Comparison of ENCODE assay signal across 11 mouse cellular contexts in the genomic region with DNA sequence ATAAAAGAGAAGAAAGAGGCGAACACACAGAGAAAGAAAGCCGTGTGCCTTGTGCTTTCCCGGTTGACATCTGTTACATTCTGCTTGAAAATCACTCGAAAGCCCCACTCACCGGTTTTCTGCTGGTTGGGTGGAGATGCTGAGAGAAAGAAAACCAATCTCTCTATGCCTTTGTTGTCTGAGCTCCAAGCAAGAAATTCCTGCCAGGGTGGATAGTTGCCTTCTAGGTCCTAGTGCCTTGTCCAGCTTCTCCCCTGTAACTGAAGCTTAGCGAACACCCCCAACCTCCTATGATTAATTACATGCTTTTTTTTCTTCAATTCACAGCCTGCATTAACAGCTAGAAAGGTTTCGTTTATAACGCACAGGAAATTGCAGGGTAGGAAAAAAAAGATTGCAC. TPM values are rescaled to one million over a fixed set of nuclear protein-coding genes. Genes with fewer than 3 reads are reported as not detected.
DNase-seq lines count a peak whose midpoint lies in the region; ATAC-seq lines count a peak whose summit lies in the region.
"Had no signal": no experiment of that assay in that cellular context is flagged by ENCODE, and none has a peak within 500 bp of the region (broad histone marks: within the 10 kb centered on the region; RNA-seq: fewer than 3 reads in every experiment).

A gene (minus strand): TSS at position 354 of the 400 bp plus-strand sequence.

- peak within 1 kb of the TSS; percentile 83 for H3K9ac ChIP-seq in hindbrain, embryonic 13.5 days
- no peak within 1 kb of the TSS for H3K9ac ChIP-seq in limb, embryonic 12.5 days (replicated peaks)

- H3K27me3 ChIP-seq in hindbrain, embryonic 13.5 days, result 0 out of 2 replicates have a peak, but pooled peaks cover 2% of the 10 kb centered on the region
- 0 out of 2 replicates have a peak, but pooled peaks cover 11% of the 10 kb centered on the region for H3K27me3 ChIP-seq in limb, embryonic 12.5 days

- H3K4me1 ChIP-seq in hindbrain, embryonic 13.5 days (replicated peaks), result peaks cover 13% of the 10 kb centered on the region
- no peaks in the 10 kb centered on the region for H3K4me1 ChIP-seq in limb, embryonic 12.5 days (replicated peaks)
- H3K4me1 ChIP-seq: megakaryocyte, embryonic 14.5 days had no signal

- peak within 1 kb of the TSS; percentile 60; the same call in 1 of the 2 replicates for H3K4me2 ChIP-seq in hindbrain, embryonic 13.5 days
- peak within 1 kb of the TSS; percentile 42 for H3K4me2 ChIP-seq in limb, embryonic 12.5 days

- 41% methylated on average over 8 of the region's 8 CpGs for WGBS in hindbrain, embryonic 13.5 days
- WGBS in limb, embryonic 12.5 days, result 31% methylated on average over 8 of the region's 8 CpGs

- H3K27ac ChIP-seq in hindbrain, embryonic 13.5 days, result peak within 1 kb of the TSS; percentile 92
- no peak within 1 kb of the TSS; the same call in 1 of the 2 replicates for H3K27ac ChIP-seq in limb, embryonic 12.5 days

- no peak for DNase-seq in left cerebral cortex, adult 18-20 months (ENCODE audit: low spot score in 2 of 2)
- no peak for DNase-seq in left cerebral cortex, adult 11 months (ENCODE audit: low spot score)
- DNase-seq in right cerebral cortex, postnatal 25 days, result peak; percentile 27
- no peak for DNase-seq in spleen, postnatal 4 days (ENCODE audit: low spot score in 2 of 2)
- DNase-seq: heart, postnatal 36 days had no signal

- H3K9me3 ChIP-seq in hindbrain, embryonic 13.5 days, result no peaks in the 10 kb centered on the region
- H3K9me3 ChIP-seq in limb, embryonic 12.5 days, result no peaks in the 10 kb centered on the region

- H3K36me3 ChIP-seq in hindbrain, embryonic 13.5 days, result no peaks in the 10 kb centered on the region
- no peaks in the 10 kb centered on the region for H3K36me3 ChIP-seq in limb, embryonic 12.5 days

- ATAC-seq in hindbrain, embryonic 13.5 days (ENCODE audit: low FRiP score), result peak; percentile 84
- no peak for ATAC-seq in limb, embryonic 12.5 days (ENCODE audit: insufficient number of reproducible peaks, insufficient read depth, low FRiP score, low TSS enrichment, low read depth)
- no peak for ATAC-seq in activated CD4-positive, CD25-positive, alpha-beta regulatory T cell, adult 4 months
- no peak for ATAC-seq in inflammation-experienced regulatory T-cells, adult 6 months

- H3K4me3 ChIP-seq in hindbrain, embryonic 13.5 days, result peak within 1 kb of the TSS; percentile 49
- peak within 1 kb of the TSS; percentile 31 for H3K4me3 ChIP-seq in limb, embryonic 12.5 days (replicated peaks)
- H3K4me3 ChIP-seq: megakaryocyte, embryonic 14.5 days had no signal

RNA-seq across cellular contexts. Expression of the gene that starts here (rescaled TPM):
- total RNA-seq in left cerebral cortex, adult 18-20 months (2021), result 10 to 100 TPM; 17.4 to 20.2 TPM
- 301 and 308 TPM in 2 replicates for polyA plus RNA-seq in hindbrain, embryonic 13.5 days (2015; fragmentation: Nextera tagmentation; extraction: Ambion mirVana)
- 8.9 and 10.4 TPM in 2 replicates for polyA plus RNA-seq in limb, embryonic 12.5 days (2016; fragmentation: Nextera tagmentation; extraction: Ambion mirVana)
- polyA plus RNA-seq in activated CD4-positive, CD25-positive, alpha-beta regulatory T cell, adult 4 months (2017; shearing (Covaris generic)), result not detected
- polyA plus RNA-seq in inflammation-experienced regulatory T-cells, adult 6 months (2017; shearing (Covaris generic)), result not detected
- total RNA-seq: ES-E14; heart, postnatal 36 days had no signal

Comparison
In these comparisons a context has a peak if more than half of its experiments do, and no peak if none do; other contexts are left out.
1. RNA of the gene that starts here (polyA plus RNA-seq): 301 to 308 TPM in hindbrain, embryonic 13.5 days; 8.9 to 10.4 TPM in limb, embryonic 12.5 days, not detected in activated CD4-positive, CD25-positive, alpha-beta regulatory T cell, adult 4 months and not detected in inflammation-experienced regulatory T-cells, adult 6 months; every median in the first group is over 10 times any median in the second.